In the genomic region with DNA sequence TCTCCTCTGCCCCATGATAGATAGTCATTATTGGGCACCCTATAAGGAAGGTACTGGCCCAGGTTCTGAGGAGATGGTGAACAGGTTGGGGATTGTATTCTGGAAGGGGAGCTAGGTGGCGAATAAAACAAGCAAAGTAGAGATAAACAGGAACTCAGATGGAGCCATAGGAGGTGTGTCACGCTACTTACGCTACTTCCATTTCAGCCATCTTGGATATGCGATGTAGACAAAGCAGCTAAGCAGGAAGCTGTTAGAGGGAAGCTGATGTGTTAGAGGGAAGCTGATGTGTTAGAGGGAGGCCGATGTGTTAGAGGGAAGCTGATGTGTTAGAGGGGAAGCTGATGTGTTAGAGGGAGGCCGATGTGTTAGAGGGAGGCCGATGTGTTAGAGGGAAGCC, we compare ENCODE assay signal across 1 mouse cellular context.
TF ChIP-seq lines count a peak whose summit lies in the region.

No protein-coding gene starts in this region.

TF ChIP-seq in MEL, 35 proteins besides CTCF, POLR2A, EP300 and RAD21:
- TF ChIP-seq MAX (IDR thresholded peaks at IDR 0.05; ENCODE audit: low read length), result 0 out of 2 replicates have a peak, but pooled peaks have one; percentile 21
